Comparison of ENCODE assay signal across 39 mouse cellular contexts in the genomic region with DNA sequence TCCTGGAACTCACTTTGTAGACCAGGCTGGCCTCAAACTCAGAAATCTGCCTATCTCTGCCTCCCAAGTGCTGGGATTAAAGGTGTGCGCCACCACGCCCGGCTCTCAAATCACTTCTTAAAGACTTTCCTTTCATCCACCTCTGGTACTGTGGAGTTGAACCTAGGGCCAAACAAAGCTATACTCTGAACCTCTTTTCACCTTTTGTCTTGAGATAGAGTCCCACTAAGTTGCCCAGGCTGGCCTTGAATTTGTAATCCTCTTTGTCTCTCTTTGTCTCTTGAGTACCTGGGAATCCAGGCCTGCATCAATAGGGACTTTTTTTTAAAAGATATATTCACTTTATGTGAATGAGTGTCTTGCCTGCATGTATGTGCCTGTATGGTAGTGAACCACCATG. TPM values are rescaled to one million over a fixed set of nuclear protein-coding genes. Genes with fewer than 3 reads are reported as not detected.
"Had no signal": no experiment of that assay in that cellular context is flagged by ENCODE, and none has a peak within 500 bp of the region (broad histone marks: within the 10 kb centered on the region; RNA-seq: fewer than 3 reads in every experiment).

No protein-coding gene starts in this region.

- H3K27me3 ChIP-seq: limb, embryonic 15.5 days; lung, embryonic 15.5 days; midbrain, embryonic 13.5 days; midbrain, embryonic 15.5 days; neural tube, embryonic 12.5 days had no signal

- H3K4me1 ChIP-seq: liver, embryonic 15.5 days; midbrain, embryonic 13.5 days; midbrain, embryonic 15.5 days had no signal

- H3K9ac ChIP-seq: limb, embryonic 12.5 days; limb, embryonic 13.5 days; limb, embryonic 15.5 days; liver, embryonic 12.5 days; liver, embryonic 13.5 days; liver, embryonic 14.5 days; liver, embryonic 15.5 days; lung, embryonic 14.5 days; lung, embryonic 15.5 days; midbrain, embryonic 12.5 days; midbrain, embryonic 13.5 days; midbrain, embryonic 15.5 days; neural tube, embryonic 12.5 days had no signal

- H3K4me2 ChIP-seq: limb, embryonic 12.5 days; limb, embryonic 13.5 days; limb, embryonic 15.5 days; liver, embryonic 11.5 days; liver, embryonic 12.5 days; liver, embryonic 13.5 days; liver, embryonic 15.5 days; lung, embryonic 14.5 days; lung, embryonic 15.5 days; midbrain, embryonic 11.5 days; midbrain, embryonic 12.5 days; midbrain, embryonic 13.5 days; midbrain, embryonic 15.5 days; neural tube, embryonic 12.5 days had no signal

- H3K4me3 ChIP-seq: limb, embryonic 10.5 days; limb, embryonic 12.5 days; limb, embryonic 13.5 days; limb, embryonic 15.5 days; liver, embryonic 12.5 days; liver, embryonic 13.5 days; liver, embryonic 15.5 days; lung, embryonic 15.5 days; megakaryocyte, embryonic 14.5 days; midbrain, embryonic 10.5 days; midbrain, embryonic 12.5 days; midbrain, embryonic 13.5 days; midbrain, embryonic 15.5 days; myocyte; neural tube, embryonic 12.5 days had no signal

- ATAC-seq: liver, embryonic 12.5 days; lung, postnatal 0 days; midbrain, embryonic 13.5 days; midbrain, embryonic 15.5 days; midbrain, embryonic 16.5 days had no signal

- H3K36me3 ChIP-seq: limb, embryonic 10.5 days; limb, embryonic 12.5 days; limb, embryonic 13.5 days; limb, embryonic 15.5 days; liver, embryonic 12.5 days; liver, embryonic 13.5 days; liver, embryonic 15.5 days; lung, embryonic 15.5 days; midbrain, embryonic 10.5 days; midbrain, embryonic 12.5 days; midbrain, embryonic 13.5 days; midbrain, embryonic 15.5 days; neural tube, embryonic 12.5 days had no signal

- DNase-seq: left cerebral cortex, postnatal 4 days; liver; liver, embryonic 13.5 days; lung, adult 18-20 months; lung, adult 2 months; lung, embryonic 14.5 days; lung, postnatal 14 days; lung, postnatal 36 days; lung, postnatal 4 days; midbrain, embryonic 14.5 days had no signal

- H3K9me3 ChIP-seq: limb, embryonic 10.5 days; limb, embryonic 12.5 days; limb, embryonic 15.5 days; liver, embryonic 12.5 days; liver, embryonic 13.5 days; liver, embryonic 15.5 days; lung, embryonic 15.5 days; midbrain, embryonic 10.5 days; midbrain, embryonic 12.5 days; midbrain, embryonic 13.5 days; midbrain, embryonic 15.5 days; neural tube, embryonic 12.5 days had no signal

- H3K27ac ChIP-seq: limb, embryonic 10.5 days; limb, embryonic 12.5 days; limb, embryonic 13.5 days; limb, embryonic 15.5 days; liver, embryonic 12.5 days; liver, embryonic 13.5 days; liver, embryonic 14.5 days; liver, embryonic 15.5 days; lung, embryonic 15.5 days; macrophage; midbrain, embryonic 10.5 days; midbrain, embryonic 12.5 days; midbrain, embryonic 13.5 days; midbrain, embryonic 15.5 days; neural tube, embryonic 12.5 days had no signal

RNA-seq across cellular contexts. Expression of gene Kcnj4, which starts 57.0 kb away (rescaled TPM):
- total RNA-seq: liver, adult 2 months; megakaryocyte progenitor cell, adult 5-6 weeks; megakaryocyte, adult 5-6 weeks; megakaryocyte-erythroid progenitor cell, adult 5-6 weeks; monocyte, adult 5-6 weeks had no signal
- polyA plus RNA-seq: limb, embryonic 10.5 days; limb, embryonic 11.5 days; limb, embryonic 12.5 days; limb, embryonic 13.5 days; limb, embryonic 15.5 days; liver, adult 2 months; liver, embryonic 11.5 days; liver, embryonic 12.5 days; liver, embryonic 13.5 days; liver, embryonic 14.5 days; liver, embryonic 15.5 days; liver, embryonic 16.5 days; lung, adult 2 months; lung, embryonic 14.5 days; lung, embryonic 16.5 days; lung, postnatal 0 days; macrophage; midbrain, embryonic 11.5 days; midbrain, embryonic 12.5 days; midbrain, embryonic 13.5 days; midbrain, embryonic 14.5 days; midbrain, embryonic 16.5 days; neural tube, embryonic 11.5 days; neural tube, embryonic 12.5 days had no signal
